8 mouse cellular contexts compared by ENCODE assay signal in genomic region chr8:84784681-84785505, GRCm38 (mm10). TPM values are rescaled to one million over a fixed set of nuclear protein-coding genes. Genes with fewer than 3 reads are reported as not detected.
DNase-seq lines count a peak whose midpoint lies in the region; ATAC-seq and TF ChIP-seq lines count a peak whose summit lies in the region.

No protein-coding gene starts in this region.

- no peak for ATAC-seq in kidney, embryonic 15.5 days (replicated peaks; ENCODE audit: low FRiP score)
- no peak for ATAC-seq in forebrain, embryonic 16.5 days
- ATAC-seq in midbrain, embryonic 15.5 days (replicated peaks): 0 out of 2 replicates have a peak, but pooled peaks have one; percentile 31

- TF ChIP-seq POLR2A in brain, embryonic 14.5 days (IDR thresholded peaks at IDR 0.05; ENCODE audit: borderline replicate concordance, extremely low read depth, insufficient read depth, insufficient read length, poor library complexity, severe bottlenecking): no peak

- H3K36me3 ChIP-seq in kidney, embryonic 15.5 days: no peaks in the 10 kb centered on the region
- H3K36me3 ChIP-seq in forebrain, embryonic 16.5 days (ENCODE audit: control insufficient read depth, insufficient read depth): no peaks in the 10 kb centered on the region
- no peaks in the 10 kb centered on the region for H3K36me3 ChIP-seq in midbrain, embryonic 15.5 days (replicated peaks)

- no peaks in the 10 kb centered on the region for H3K9me3 ChIP-seq in kidney, embryonic 15.5 days (replicated peaks)
- no peaks in the 10 kb centered on the region for H3K9me3 ChIP-seq in forebrain, embryonic 16.5 days (ENCODE audit: control insufficient read depth, low read length)
- H3K9me3 ChIP-seq in midbrain, embryonic 15.5 days: no peaks in the 10 kb centered on the region

- no peak for TF ChIP-seq CTCF in brain, embryonic 14.5 days (IDR thresholded peaks at IDR 0.05; ENCODE audit: borderline replicate concordance, extremely low read depth, insufficient read depth, insufficient read length)

- no peak for DNase-seq in kidney, postnatal 14 days
- peak; percentile 37 for DNase-seq in brain, embryonic 14.5 days (ENCODE audit: low read depth)
- DNase-seq in spleen, postnatal 36 days (ENCODE audit: low spot score in 2 of 2): no peak
- no peak for DNase-seq in spleen, postnatal 10 days (ENCODE audit: low spot score in 2 of 2)
- no peak for DNase-seq in gastrocnemius, adult 18-20 months (ENCODE audit: low spot score)

- H3K4me3 ChIP-seq in kidney, embryonic 15.5 days (replicated peaks): peak overlapping the region; percentile 5
- peak overlapping the region; percentile 32 for H3K4me3 ChIP-seq in forebrain, embryonic 16.5 days (replicated peaks; ENCODE audit: low read length)
- H3K4me3 ChIP-seq in midbrain, embryonic 15.5 days: peak overlapping the region; percentile 19

- H3K4me1 ChIP-seq in kidney, embryonic 15.5 days: peaks cover 40% of the 10 kb centered on the region
- H3K4me1 ChIP-seq in forebrain, embryonic 16.5 days (replicated peaks; ENCODE audit: control insufficient read depth, insufficient read depth, low read length): peaks cover 72% of the 10 kb centered on the region
- H3K4me1 ChIP-seq in midbrain, embryonic 15.5 days: peaks cover 34% of the 10 kb centered on the region

- H3K9ac ChIP-seq in kidney, embryonic 15.5 days: no peak overlapping the region
- peak overlapping the region; percentile 53 for H3K9ac ChIP-seq in forebrain, embryonic 16.5 days (replicated peaks; ENCODE audit: low read depth, low read length)
- H3K9ac ChIP-seq in midbrain, embryonic 15.5 days: no peak overlapping the region

- no peak overlapping the region for H3K27ac ChIP-seq in kidney, embryonic 15.5 days
- H3K27ac ChIP-seq in forebrain, embryonic 16.5 days (ENCODE audit: low read length): peak overlapping the region; percentile 93
- H3K27ac ChIP-seq in midbrain, embryonic 15.5 days: no peak overlapping the region

- peaks cover 100% of the 10 kb centered on the region for H3K27me3 ChIP-seq in kidney, embryonic 15.5 days
- peaks cover 10% of the 10 kb centered on the region for H3K27me3 ChIP-seq in forebrain, embryonic 16.5 days (replicated peaks; ENCODE audit: control insufficient read depth, insufficient read depth, low read length)
- H3K27me3 ChIP-seq in midbrain, embryonic 15.5 days (replicated peaks): peaks cover 98% of the 10 kb centered on the region

- peak overlapping the region; percentile 28; the same call in 1 of the 2 replicates for H3K4me2 ChIP-seq in kidney, embryonic 15.5 days
- peak overlapping the region; percentile 61 for H3K4me2 ChIP-seq in forebrain, embryonic 16.5 days (ENCODE audit: low read length)
- peak overlapping the region; percentile 36 for H3K4me2 ChIP-seq in midbrain, embryonic 15.5 days

- WGBS in kidney, embryonic 15.5 days: 4% methylated on average over 48 of the region's 48 CpGs
- WGBS in forebrain, embryonic 16.5 days: 4% methylated on average over 48 of the region's 48 CpGs
- 3% methylated on average over 48 of the region's 48 CpGs for WGBS in midbrain, embryonic 15.5 days

RNA-seq across cellular contexts. Expression of gene Nfix, which starts 15.3 kb away (rescaled TPM):
- polyA plus RNA-seq in kidney, embryonic 15.5 days (2015; fragmentation: Nextera tagmentation; extraction: Ambion mirVana): 14.2 and 15.5 TPM in 2 replicates
- polyA plus RNA-seq in brain, embryonic 14.5 days (2012; rRNA removed): 34.0 and 46.8 TPM in 2 replicates
- 440 and 546 TPM in 2 replicates for polyA plus RNA-seq in forebrain, embryonic 16.5 days (2015; fragmentation: Nextera tagmentation; extraction: Ambion mirVana)
- polyA plus RNA-seq in midbrain, embryonic 15.5 days (2015; fragmentation: Nextera tagmentation; extraction: Ambion mirVana): 48.6 and 54.0 TPM in 2 replicates
- 100 to 1,000 TPM; 481 to 528 TPM for total RNA-seq in gastrocnemius, adult 18-20 months (2021)

RNA-seq across cellular contexts. Expression of gene Dand5, which starts 37.7 kb away (rescaled TPM):
- 6.3 and 7.0 TPM in 2 replicates for polyA plus RNA-seq in kidney, embryonic 15.5 days (2015; fragmentation: Nextera tagmentation; extraction: Ambion mirVana)
- polyA plus RNA-seq in brain, embryonic 14.5 days (2012; rRNA removed): 8.0 and 8.9 TPM in 2 replicates
- polyA plus RNA-seq in forebrain, embryonic 16.5 days (2015; fragmentation: Nextera tagmentation; extraction: Ambion mirVana): 8.2 and 8.7 TPM in 2 replicates
- 12.3 and 13.4 TPM in 2 replicates for polyA plus RNA-seq in midbrain, embryonic 15.5 days (2015; fragmentation: Nextera tagmentation; extraction: Ambion mirVana)
- 10 to 100 TPM; 12.8 to 12.9 TPM for total RNA-seq in gastrocnemius, adult 18-20 months (2021)

RNA-seq across cellular contexts. Expression of gene Gadd45gip1, which starts 46.4 kb away (rescaled TPM):
- polyA plus RNA-seq in kidney, embryonic 15.5 days (2015; fragmentation: Nextera tagmentation; extraction: Ambion mirVana): 52.6 and 53.0 TPM in 2 replicates
- 30.1 and 39.2 TPM in 2 replicates for polyA plus RNA-seq in brain, embryonic 14.5 days (2012; rRNA removed)
- polyA plus RNA-seq in forebrain, embryonic 16.5 days (2015; fragmentation: Nextera tagmentation; extraction: Ambion mirVana): 31.3 and 34.3 TPM in 2 replicates
- polyA plus RNA-seq in midbrain, embryonic 15.5 days (2015; fragmentation: Nextera tagmentation; extraction: Ambion mirVana): 35.5 and 36.1 TPM in 2 replicates
- 10 to 100 TPM; 22.9 to 24.2 TPM for total RNA-seq in gastrocnemius, adult 18-20 months (2021)

RNA-seq across cellular contexts. Expression of gene Rad23a, which starts 55.6 kb away (rescaled TPM):
- 112 and 122 TPM in 2 replicates for polyA plus RNA-seq in kidney, embryonic 15.5 days (2015; fragmentation: Nextera tagmentation; extraction: Ambion mirVana)
- polyA plus RNA-seq in brain, embryonic 14.5 days (2012; rRNA removed): 63.7 and 66.0 TPM in 2 replicates
- polyA plus RNA-seq in forebrain, embryonic 16.5 days (2015; fragmentation: Nextera tagmentation; extraction: Ambion mirVana): 84.8 and 86.5 TPM in 2 replicates
- polyA plus RNA-seq in midbrain, embryonic 15.5 days (2015; fragmentation: Nextera tagmentation; extraction: Ambion mirVana): 88.2 and 91.7 TPM in 2 replicates
- total RNA-seq in gastrocnemius, adult 18-20 months (2021): 100 to 1,000 TPM; 171 to 176 TPM
